Mouse (Mus musculus): ENCODE data around the gene L3mbtl1.

The L3mbtl1 gene

GRCm38 (mm10) chr2:162943931-162944330 lies 659 bp downstream of the L3mbtl1 start:
- DNase-seq (ENCODE audit: low spot score) = no peak

GRCm38 (mm10) chr2:162946964-162947363 lies 3.7 kb downstream of the L3mbtl1 start:
- no peak for DNase-seq (ENCODE audit: low spot score)

- no peak for DNase-seq (ENCODE audit: low spot score)
Measured at GRCm38 (mm10) chr2:162947736-162948135, 4.5 kb downstream of the L3mbtl1 start.

GRCm38 (mm10) chr2:162948221-162948620 lies 4.9 kb downstream of the L3mbtl1 start:
- DNase-seq (ENCODE audit: low spot score) = no peak

GRCm38 (mm10) chr2:162950776-162951175 lies 7.5 kb downstream of the L3mbtl1 start:
- DNase-seq (ENCODE audit: low spot score) = no peak

GRCm38 (mm10) chr2:162956843-162957242 lies 13.6 kb downstream of the L3mbtl1 start:
- no peak for DNase-seq (ENCODE audit: low spot score)

- DNase-seq (ENCODE audit: low spot score) = no peak
Measured at GRCm38 (mm10) chr2:162961321-162961720, 18.0 kb downstream of the L3mbtl1 start.

GRCm38 (mm10) chr2:162966734-162967133 lies 23.5 kb downstream of the L3mbtl1 start:
- no peak for DNase-seq (ENCODE audit: low spot score)

GRCm38 (mm10) chr2:162968357-162968756 lies 25.1 kb downstream of the L3mbtl1 start:
- DNase-seq (ENCODE audit: low spot score) = peak; percentile 49

- DNase-seq (ENCODE audit: low spot score) = no peak
Measured at GRCm38 (mm10) chr2:162969101-162969500, 25.8 kb downstream of the L3mbtl1 start.

GRCm38 (mm10) chr2:162970896-162971295 lies 27.6 kb downstream of the L3mbtl1 start:
- DNase-seq (ENCODE audit: low spot score) = no peak

- no peak for DNase-seq (ENCODE audit: low spot score)
Measured at GRCm38 (mm10) chr2:162972752-162973151, 29.5 kb downstream of the L3mbtl1 start.

GRCm38 (mm10) chr2:162973206-162973605 lies 29.9 kb downstream of the L3mbtl1 start:
- DNase-seq (ENCODE audit: low spot score) = no peak

- peak; percentile 18 for DNase-seq (ENCODE audit: low spot score)
Measured at GRCm38 (mm10) chr2:162973637-162974036, 30.4 kb downstream of the L3mbtl1 start.

GRCm38 (mm10) chr2:162975157-162975775 lies 32.0 kb downstream of the L3mbtl1 start:
- no peak for DNase-seq (ENCODE audit: low spot score)

GRCm38 (mm10) chr2:162976001-162976400 lies 32.7 kb downstream of the L3mbtl1 start:
- no peak for DNase-seq (ENCODE audit: low spot score)

GRCm38 (mm10) chr2:162984381-162984780 lies 41.1 kb downstream of the L3mbtl1 start:
- DNase-seq (ENCODE audit: low spot score) = no peak

- DNase-seq (ENCODE audit: low spot score) = no peak
Measured at GRCm38 (mm10) chr2:162985923-162986322, 42.7 kb downstream of the L3mbtl1 start.

GRCm38 (mm10) chr2:162986764-162987163 lies 43.5 kb downstream of the L3mbtl1 start:
- DNase-seq (ENCODE audit: low spot score) = no peak

- DNase-seq (ENCODE audit: low spot score) = no peak
Measured at GRCm38 (mm10) chr2:162987218-162987617, 43.9 kb downstream of the L3mbtl1 start, which contains the start of gene Sgk2. Sgk2 (plus strand) TSS chr2:162987330.

GRCm38 (mm10) chr2:162988235-162988634 lies 45.0 kb downstream of the L3mbtl1 start:
- no peak for DNase-seq (ENCODE audit: low spot score)

GRCm38 (mm10) chr2:162991394-162992083 lies 48.3 kb downstream of the L3mbtl1 start:
- DNase-seq (ENCODE audit: low spot score) = no peak

- no peak for DNase-seq (ENCODE audit: low spot score)
Measured at GRCm38 (mm10) chr2:162992084-162992437, 48.8 kb downstream of the L3mbtl1 start.
